10 mouse cellular contexts compared by ENCODE assay signal in the genomic region with DNA sequence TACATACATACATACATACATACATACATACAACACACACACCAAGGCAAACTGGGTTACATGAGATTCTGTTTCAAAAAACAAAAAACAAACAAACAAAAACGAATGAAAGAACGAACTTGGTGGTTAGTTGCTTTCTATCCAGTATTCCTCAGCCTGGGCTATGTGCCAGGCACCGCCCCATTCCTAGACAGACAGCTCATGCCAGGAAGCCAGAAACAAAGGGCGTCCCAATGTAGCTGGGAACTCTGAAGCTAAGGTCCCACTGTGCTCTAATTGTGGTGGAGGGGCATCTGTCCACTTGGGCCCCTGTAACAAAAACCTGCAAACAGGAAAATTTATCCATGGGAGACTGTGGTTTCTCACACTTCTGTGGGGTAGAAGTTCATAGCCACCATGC. TPM values are rescaled to one million over a fixed set of nuclear protein-coding genes. Genes with fewer than 3 reads are reported as not detected.
DNase-seq lines count a peak whose midpoint lies in the region; ATAC-seq lines count a peak whose summit lies in the region.
"Had no signal": no experiment of that assay in that cellular context is flagged by ENCODE, and none has a peak within 500 bp of the region (broad histone marks: within the 10 kb centered on the region; RNA-seq: fewer than 3 reads in every experiment).

No protein-coding gene starts in this region.

- 0 out of 2 replicates have a peak overlapping the region, but pooled peaks have one; percentile 47 for H3K27ac ChIP-seq in forebrain, embryonic 12.5 days
- H3K27ac ChIP-seq in forebrain, embryonic 11.5 days (ENCODE audit: low read depth, low read length), result no peak overlapping the region
- H3K27ac ChIP-seq: liver, embryonic 15.5 days had no signal

- 65% methylated on average over 4 of the region's 4 CpGs for WGBS in forebrain, embryonic 12.5 days
- WGBS in forebrain, embryonic 11.5 days, result 72% methylated on average over 4 of the region's 4 CpGs

- no peak overlapping the region for H3K9ac ChIP-seq in forebrain, embryonic 12.5 days
- no peak overlapping the region for H3K9ac ChIP-seq in forebrain, embryonic 11.5 days (ENCODE audit: low read length)
- H3K9ac ChIP-seq: liver, embryonic 15.5 days had no signal

- peaks cover 16% of the 10 kb centered on the region for H3K4me1 ChIP-seq in forebrain, embryonic 12.5 days
- peaks cover 8% of the 10 kb centered on the region for H3K4me1 ChIP-seq in forebrain, embryonic 11.5 days (replicated peaks; ENCODE audit: control insufficient read depth, insufficient read depth, low read length)
- H3K4me1 ChIP-seq: liver, embryonic 15.5 days had no signal

- no peak overlapping the region for H3K4me2 ChIP-seq in forebrain, embryonic 12.5 days
- H3K4me2 ChIP-seq in forebrain, embryonic 11.5 days (ENCODE audit: low read depth, low read length, severe bottlenecking), result no peak overlapping the region
- H3K4me2 ChIP-seq: liver, embryonic 15.5 days had no signal

- DNase-seq in forebrain, embryonic 11.5 days (ENCODE audit: low spot score), result no peak
- DNase-seq in retina, postnatal 1 day, result peak; percentile 60
- DNase-seq in retina, embryonic 14.5 days (ENCODE audit: low spot score), result no peak
- peak; percentile 72 to 85 for DNase-seq in heart, postnatal 14 days
- peak; percentile 63 for DNase-seq in lung, postnatal 25 days (ENCODE audit: low spot score)
- no peak for DNase-seq in c-Kit-positive CD71-positive TER-119-positive erythroid progenitor cells, embryonic 14.5 days (ENCODE audit: low spot score)
- DNase-seq in frontal cortex, postnatal 25 days (ENCODE audit: low spot score in 2 of 2), result no peak

- H3K9me3 ChIP-seq in forebrain, embryonic 12.5 days, result no peaks in the 10 kb centered on the region
- H3K9me3 ChIP-seq in forebrain, embryonic 11.5 days (ENCODE audit: control insufficient read depth, low read length), result no peaks in the 10 kb centered on the region
- H3K9me3 ChIP-seq: liver, embryonic 15.5 days had no signal

- intact Hi-C loops in heart, postnatal 14 days (cut with DNase I), result no loop called here

- H3K27me3 ChIP-seq in forebrain, embryonic 12.5 days, result peaks cover 5% of the 10 kb centered on the region; the same call in 1 of the 2 replicates
- H3K27me3 ChIP-seq in forebrain, embryonic 11.5 days (ENCODE audit: control insufficient read depth, insufficient read depth, low read length), result no peaks in the 10 kb centered on the region

- no peak for ATAC-seq in forebrain, embryonic 12.5 days (ENCODE audit: low FRiP score)
- no peak for ATAC-seq in forebrain, embryonic 11.5 days (replicated peaks; ENCODE audit: low FRiP score)

- H3K36me3 ChIP-seq in forebrain, embryonic 12.5 days (replicated peaks), result no peaks in the 10 kb centered on the region
- H3K36me3 ChIP-seq in forebrain, embryonic 11.5 days (ENCODE audit: control insufficient read depth, insufficient read depth, low read length), result no peaks in the 10 kb centered on the region
- H3K36me3 ChIP-seq: liver, embryonic 15.5 days had no signal

- H3K4me3 ChIP-seq in forebrain, embryonic 12.5 days (replicated peaks), result no peak overlapping the region
- no peak overlapping the region for H3K4me3 ChIP-seq in forebrain, embryonic 11.5 days (ENCODE audit: low read depth, low read length)
- H3K4me3 ChIP-seq: liver, embryonic 15.5 days had no signal

RNA-seq across cellular contexts. Expression of a gene that starts 36.1 kb away (rescaled TPM):
- 72.5 and 75.8 TPM in 2 replicates for polyA plus RNA-seq in forebrain, embryonic 12.5 days (2016; fragmentation: Nextera tagmentation; extraction: Ambion mirVana)
- 75.4 and 76.3 TPM in 2 replicates for polyA plus RNA-seq in forebrain, embryonic 11.5 days (2014; fragmentation: Nextera tagmentation; extraction: Ambion mirVana)
- 10 to 100 TPM in 1 of 2 experiments, 1 to 10 TPM in 1; 9.9 to 10.8 TPM for total RNA-seq in heart, postnatal 14 days (2021)

RNA-seq across cellular contexts. Expression of a gene that starts 36.6 kb away (rescaled TPM):
- polyA plus RNA-seq in forebrain, embryonic 12.5 days (2016; fragmentation: Nextera tagmentation; extraction: Ambion mirVana), result 0.76 TPM in 1 of 2 replicates, not detected in the other
- polyA plus RNA-seq in forebrain, embryonic 11.5 days (2014; fragmentation: Nextera tagmentation; extraction: Ambion mirVana), result 0.27 TPM in 1 of 2 replicates, not detected in the other
- total RNA-seq in heart, postnatal 14 days (2021), result not detected
- polyA plus RNA-seq: gonadal fat pad, adult 2 months; liver, embryonic 15.5 days had no signal

RNA-seq across cellular contexts. Expression of a gene that starts 43.0 kb away (rescaled TPM):
- polyA plus RNA-seq in forebrain, embryonic 12.5 days (2016; fragmentation: Nextera tagmentation; extraction: Ambion mirVana), result 0.54 and 0.85 TPM in 2 replicates
- polyA plus RNA-seq in forebrain, embryonic 11.5 days (2014; fragmentation: Nextera tagmentation; extraction: Ambion mirVana), result 1.1 TPM in 2 replicates
- total RNA-seq in heart, postnatal 14 days (2021), result under 1 TPM in 1 of 2 experiments, not detected in 1; 0.65 TPM

RNA-seq across cellular contexts. Expression of a gene that starts 45.0 kb away (rescaled TPM):
- polyA plus RNA-seq in forebrain, embryonic 12.5 days (2016; fragmentation: Nextera tagmentation; extraction: Ambion mirVana), result 0.81 and 0.88 TPM in 2 replicates
- polyA plus RNA-seq in forebrain, embryonic 11.5 days (2014; fragmentation: Nextera tagmentation; extraction: Ambion mirVana), result 0.52 and 0.93 TPM in 2 replicates
- total RNA-seq in heart, postnatal 14 days (2021), result under 1 TPM; 0.27 to 0.31 TPM

Comparison
In these comparisons a context has a peak if more than half of its experiments do, and no peak if none do; other contexts are left out.
1. DNase-seq: peak in retina, postnatal 1 day (single experiment), heart, postnatal 14 days (2 of 2) and lung, postnatal 25 days (single experiment); none in forebrain, embryonic 11.5 days (single experiment), retina, embryonic 14.5 days (single experiment), c-Kit-positive CD71-positive TER-119-positive erythroid progenitor cells, embryonic 14.5 days (single experiment) and frontal cortex, postnatal 25 days (0 of 2).